Mouse (Mus musculus) gastrocnemius, adult 18-20 months (tissue): ENCODE measurements around the gene Hebp1. TPM values are rescaled to one million over a fixed set of nuclear protein-coding genes. Genes with fewer than 3 reads are reported as not detected.
A peak's percentile ranks its signal among the peaks of the same experiment; 100 is the strongest.

Experiments
- DNase-seq: peaks from one replicate; pipeline ENCODE4 v3.0.0; 2021; ENCODE audit warnings: low spot score
- total RNA-seq, 2 experiments: library from RNA; stranded (reverse); gene quantifications; 2 replicates each; pipeline ENCODE4 v1.2.3; 2021

Gene Hebp1
- total RNA-seq, 2 experiments from 2014 or later, result 8.6 to 8.9 TPM

GRCm38 (mm10) chr6:135118183-135118582 lies 79.6 kb downstream of the Hebp1 start, which contains the start of gene Gprc5d:
Gene Gprc5d (minus strand): TSS chr6:135118283.
- DNase-seq, result no peak

- DNase-seq, result no peak
These were observed 81.3 kb downstream of the Hebp1 start for GRCm38 (mm10) chr6:135116479-135116878.

- no peak for DNase-seq
These were observed 84.7 kb downstream of the Hebp1 start for GRCm38 (mm10) chr6:135113114-135113436.

- no peak for DNase-seq
These were observed 85.3 kb downstream of the Hebp1 start for GRCm38 (mm10) chr6:135112411-135113113.

DNA sequence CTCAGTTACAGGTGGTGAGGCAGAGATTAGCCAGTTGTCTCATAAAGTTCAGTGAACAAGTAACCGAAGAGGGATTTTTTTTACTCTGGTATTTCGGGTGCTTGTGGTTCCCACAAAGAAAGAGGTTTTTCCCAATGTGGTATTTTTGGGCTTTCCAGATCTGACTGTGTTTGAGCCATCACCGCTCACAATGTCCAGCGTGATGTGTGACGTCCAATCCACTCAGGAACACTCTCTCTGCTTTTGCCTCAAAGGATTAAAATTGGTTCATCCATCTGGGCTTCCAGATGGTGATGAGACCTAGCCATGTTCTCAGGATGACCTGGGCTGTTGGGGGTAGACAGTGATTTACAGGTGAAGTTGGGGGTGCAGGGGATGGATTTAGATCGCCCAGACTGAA lies 90.8 kb downstream of the Hebp1 start:
- DNase-seq, result no peak

DNA sequence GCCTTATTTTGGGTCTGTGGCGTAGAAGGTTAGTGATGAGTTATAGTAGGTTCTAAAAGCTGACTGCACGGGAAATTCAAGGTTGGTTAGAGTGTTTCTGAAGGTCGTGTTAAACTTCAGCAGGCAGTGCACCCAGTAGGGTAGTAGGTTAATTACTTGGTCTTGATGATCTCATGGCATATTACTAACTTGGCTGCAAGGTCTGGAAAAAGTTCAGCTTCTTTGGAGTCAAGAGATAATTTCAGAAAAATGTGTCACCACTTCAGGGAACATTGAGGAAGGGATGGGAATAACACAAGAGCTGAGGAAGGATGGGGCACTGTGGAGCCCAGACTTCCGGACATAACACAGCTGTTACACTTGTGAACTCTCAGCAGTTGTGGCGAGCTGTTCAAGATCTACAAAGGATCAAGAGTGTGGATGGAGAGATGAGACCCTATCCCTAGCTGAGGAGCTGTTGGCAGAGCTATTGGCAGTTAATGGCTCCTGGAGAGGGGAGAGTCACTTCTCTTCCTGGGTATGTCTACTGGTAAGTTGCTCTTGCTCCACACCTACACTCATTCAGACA lies 95.0 kb downstream of the Hebp1 start:
- peak; percentile 3 for DNase-seq

DNA sequence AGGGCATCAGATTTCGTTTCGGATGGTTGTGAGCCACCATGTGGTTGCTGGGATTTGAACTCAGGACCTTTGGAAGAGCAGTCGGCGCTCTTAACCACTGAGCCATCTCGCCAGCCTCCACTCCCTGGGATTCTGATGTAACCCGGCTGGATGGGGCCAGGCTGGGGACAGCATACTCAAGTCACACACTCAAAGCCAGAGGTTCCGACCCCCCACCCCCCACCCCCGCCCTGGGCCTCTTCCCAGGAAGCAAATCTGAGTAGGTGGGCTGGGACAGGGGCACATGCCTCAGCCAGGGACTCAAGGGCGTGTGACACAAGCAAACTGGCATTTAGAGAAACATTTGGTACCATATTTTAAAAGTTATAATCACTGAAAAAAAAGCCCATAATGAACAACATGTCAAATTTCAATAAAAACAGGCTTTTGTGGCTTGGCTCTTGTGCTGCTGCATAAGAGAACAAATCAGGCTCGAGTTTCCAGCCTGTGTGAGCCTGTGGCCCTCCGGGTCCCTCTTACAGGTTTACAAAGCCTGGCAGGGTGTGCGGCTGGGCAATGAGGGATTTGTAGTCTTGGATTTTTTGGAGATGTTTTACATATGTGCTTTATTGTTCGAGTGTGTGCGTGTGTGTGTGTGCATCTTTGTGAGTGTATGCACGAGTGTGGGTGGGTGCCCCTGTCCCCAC lies 96.9 kb downstream of the Hebp1 start:
- no peak for DNase-seq

GRCm38 (mm10) chr6:135092798-135093470 lies 104.9 kb downstream of the Hebp1 start:
- no peak for DNase-seq

DNA sequence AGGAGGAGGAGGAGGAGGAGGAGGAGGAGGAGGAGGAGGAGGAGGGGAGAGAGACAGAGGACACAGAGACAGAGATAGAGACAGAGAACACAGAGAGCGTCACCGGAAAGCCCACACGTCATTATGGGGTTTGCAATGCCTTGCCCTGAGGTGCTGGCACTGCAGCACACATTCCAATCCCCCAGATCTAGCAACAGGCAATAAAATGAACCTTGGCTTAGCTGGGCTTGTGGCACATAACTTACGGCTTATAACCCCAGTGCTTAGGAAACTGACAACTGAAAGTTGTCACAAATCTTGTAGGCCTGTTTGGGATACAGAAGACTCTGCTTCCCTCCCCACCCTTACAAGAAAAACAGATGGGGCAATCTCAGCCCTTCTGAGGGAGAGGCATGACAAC lies 107.2 kb downstream of the Hebp1 start:
- DNase-seq, result no peak

- DNase-seq, result no peak
These were observed 108.0 kb downstream of the Hebp1 start for GRCm38 (mm10) chr6:135089786-135090185.

- DNase-seq, result peak; percentile 76
These were observed 109.9 kb downstream of the Hebp1 start for GRCm38 (mm10) chr6:135087721-135088451.

Other genes starting within 250 kb of the Hebp1 start
- gene Apold1, start 216.3 kb downstream of the Hebp1 start, total RNA-seq, result 1 to 10 TPM; 1.6 to 4.9 TPM
- 10 to 100 TPM; 24.3 to 24.9 TPM for gene Ddx47, start 186.4 kb downstream of the Hebp1 start, total RNA-seq
- gene Gprc5a, start 132.4 kb downstream of the Hebp1 start, total RNA-seq, result 1 to 10 TPM in 1 of 2 experiments, under 1 TPM in 1; 0.96 to 1.6 TPM
- gene Gprc5d, start 79.7 kb downstream of the Hebp1 start, total RNA-seq, result not detected
- 1 to 10 TPM; 2.3 to 6.1 TPM for gene Fam234b, start within 50 bp of the Hebp1 start, total RNA-seq
- not detected for gene Gsg1, start 56.3 kb upstream of the Hebp1 start, total RNA-seq
- not detected for gene Pbp2, start 112.4 kb upstream of the Hebp1 start, total RNA-seq
- gene Emp1, start 164.5 kb upstream of the Hebp1 start, total RNA-seq, result 10 to 100 TPM; 20.3 to 48.7 TPM